Mouse (Mus musculus): Measurements from ENCODE around the gene Adgrg1.
"Not testable (repeated sequence)": the region's sequence is repeated elsewhere in the genome, so short reads cannot be mapped to it uniquely, and the experiment has no call there.

The Adgrg1 gene

DNA sequence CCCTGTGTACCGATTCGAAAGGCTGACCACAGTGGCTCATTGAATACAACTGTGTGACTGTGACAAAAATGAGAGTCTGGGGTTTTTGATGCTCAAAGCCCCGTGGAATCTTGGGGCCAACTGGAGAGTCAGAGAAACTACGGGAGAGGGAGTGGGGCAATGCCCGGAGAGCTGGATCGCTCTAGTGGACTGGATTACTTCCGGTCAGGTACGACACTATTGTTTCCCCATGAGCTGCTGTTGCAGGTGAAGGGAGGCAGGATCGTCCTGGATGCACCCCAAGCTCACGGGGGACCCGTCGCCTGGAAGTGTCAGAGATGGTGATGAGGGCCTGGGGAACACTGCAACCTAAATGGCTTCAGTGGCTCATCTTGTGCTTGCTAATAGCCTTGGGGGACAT is 21.5 kb downstream of the Adgrg1 start:
- peak in 1 of 2 experiments; percentile 45 for DNase-seq

DNA sequence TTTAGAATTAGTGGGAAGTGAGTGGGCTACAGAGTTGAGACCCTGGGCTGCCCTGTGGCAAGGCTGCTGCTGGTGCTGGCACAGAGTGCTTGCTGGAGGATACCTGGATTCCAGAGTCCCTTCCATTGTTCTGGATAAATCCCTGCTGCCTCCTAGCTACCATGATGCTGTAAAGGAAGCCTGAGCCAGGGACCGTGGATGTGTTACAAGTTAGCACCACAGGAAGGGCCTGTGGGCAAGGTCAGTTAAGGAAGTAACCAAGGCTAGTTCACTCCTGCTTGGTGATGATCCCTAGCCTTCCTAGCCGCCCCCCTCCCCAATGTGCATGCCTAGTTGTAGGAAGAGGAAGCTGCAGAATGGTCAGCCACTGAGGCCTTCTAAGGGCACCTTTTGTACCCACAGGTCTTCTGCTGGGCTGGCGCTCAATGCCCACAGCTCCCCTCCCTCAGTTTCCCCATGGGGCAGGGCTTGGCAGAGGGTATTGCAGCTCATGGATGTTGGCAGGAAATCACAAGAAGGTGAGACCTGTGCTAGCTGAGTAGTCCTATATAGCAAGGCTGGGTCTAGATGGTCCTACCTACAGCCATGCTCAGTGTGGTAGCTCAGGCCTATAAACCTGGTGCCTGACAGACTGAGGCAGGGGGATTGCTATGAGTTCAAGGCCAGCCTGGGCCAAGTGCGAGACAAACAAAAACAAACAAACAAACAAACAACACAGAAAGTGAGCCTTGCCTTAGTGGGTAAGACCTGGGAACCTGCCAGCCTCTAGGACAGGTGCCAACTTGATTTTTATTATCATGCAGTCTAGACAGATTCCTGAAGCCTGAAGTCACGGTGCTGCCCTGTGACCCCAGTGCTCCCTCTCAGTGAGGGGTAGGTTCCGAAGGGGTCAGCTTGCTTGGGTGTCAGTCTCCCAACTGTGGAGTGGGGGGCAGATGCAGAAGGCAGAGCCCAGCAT is 22.6 kb downstream of the Adgrg1 start:
- peak; percentile 70 to 72 for DNase-seq

GRCm38 (mm10) chr8:94997857-94998243 is 23.3 kb downstream of the Adgrg1 start:
- DNase-seq: no peak

DNA sequence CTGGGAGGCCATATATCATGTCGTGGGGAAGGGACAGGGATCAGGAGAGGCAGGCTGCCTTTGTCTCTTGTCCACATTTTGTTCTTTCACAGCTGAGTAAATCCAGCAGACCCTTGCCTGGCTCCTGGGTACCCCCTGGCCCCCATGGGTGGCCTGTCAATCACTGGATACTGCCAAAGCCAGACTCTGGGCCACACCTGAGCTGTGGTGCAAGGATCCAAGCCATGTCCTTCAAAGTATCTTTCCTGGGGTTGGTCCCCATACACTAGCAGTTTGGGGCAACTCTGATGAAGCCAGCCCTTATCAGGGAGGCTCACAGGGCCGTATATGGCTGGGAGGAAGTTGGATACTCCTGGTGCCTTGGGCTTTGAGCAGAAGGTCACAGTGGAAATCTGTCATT is 23.9 kb downstream of the Adgrg1 start:
- DNase-seq: no peak

DNA sequence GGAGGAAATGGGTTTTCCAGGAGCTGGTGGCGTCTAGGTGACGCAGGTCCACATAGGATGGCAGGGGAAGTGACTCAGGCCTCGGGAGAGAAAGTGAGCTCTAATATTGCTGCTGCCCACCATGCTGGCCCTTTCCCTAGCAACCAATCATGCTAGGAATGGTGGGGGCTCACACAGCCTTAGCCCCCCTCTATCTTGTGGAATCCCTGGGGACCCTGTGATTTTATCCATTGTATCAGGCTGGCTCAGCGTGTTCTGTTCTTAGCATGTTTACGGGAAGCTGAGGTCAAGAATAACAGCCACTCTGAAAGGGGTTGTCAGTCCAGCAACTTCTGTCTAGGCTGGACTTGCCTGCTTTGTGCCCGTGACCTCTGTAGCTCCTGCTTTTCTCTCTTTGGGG is 24.5 kb downstream of the Adgrg1 start:
- DNase-seq: no peak

GRCm38 (mm10) chr8:94999956-95000355 is 25.4 kb downstream of the Adgrg1 start:
- no peak for DNase-seq

- peak; percentile 63 to 73 for DNase-seq
These were observed 26.1 kb downstream of the Adgrg1 start for GRCm38 (mm10) chr8:95000684-95001083.

DNA sequence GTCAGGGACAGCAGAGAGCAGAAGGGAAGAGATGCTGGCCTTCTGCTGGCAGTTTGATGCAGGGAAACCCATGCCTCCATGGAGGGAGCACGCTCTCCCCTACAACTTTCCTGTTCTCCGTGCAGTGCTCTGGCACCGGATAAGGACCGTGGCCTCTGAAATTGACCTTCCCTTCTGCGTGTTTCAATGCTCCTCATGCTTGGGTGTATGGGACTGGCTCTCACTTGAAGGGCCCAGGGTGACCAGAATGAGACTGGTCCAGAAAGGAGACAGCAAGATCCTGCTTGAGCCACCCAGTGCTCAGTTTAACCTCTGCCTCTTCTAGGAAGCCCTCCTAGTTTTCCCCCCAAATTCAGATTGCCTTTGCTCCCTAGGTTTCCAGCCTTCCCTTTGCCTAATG is 26.6 kb downstream of the Adgrg1 start:
- DNase-seq: peak in 1 of 2 experiments; percentile 4

- DNase-seq: peak; percentile 88 to 90
These were observed 27.1 kb downstream of the Adgrg1 start for GRCm38 (mm10) chr8:95001655-95002054.

DNA sequence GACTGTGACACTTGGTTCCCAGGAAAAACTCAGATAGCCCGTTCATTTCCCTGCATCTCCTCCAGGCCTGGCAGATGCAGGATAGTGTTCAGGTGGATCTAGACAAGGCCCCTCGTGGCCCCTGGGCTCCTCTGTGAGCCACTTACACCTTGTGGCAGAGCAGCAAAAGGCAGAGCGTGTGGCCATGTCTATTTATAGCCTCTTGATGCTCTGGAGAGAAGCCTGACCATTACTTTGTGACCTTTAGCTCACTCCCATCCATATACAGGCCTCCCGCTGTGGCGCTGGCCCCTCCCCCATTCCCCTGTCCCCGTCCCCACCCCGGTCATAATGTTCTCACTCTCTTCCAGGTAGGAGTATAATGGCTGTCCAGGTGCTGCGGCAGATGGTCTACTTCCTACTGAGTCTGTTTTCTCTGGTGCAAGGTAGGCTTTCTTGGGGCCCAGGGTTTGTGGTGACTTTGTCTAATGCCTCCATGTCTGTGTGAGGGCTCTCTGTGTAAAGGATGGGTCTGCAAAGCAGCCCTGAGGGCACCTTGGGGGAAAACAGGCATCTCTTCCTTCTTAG is 27.6 kb downstream of the Adgrg1 start:
- peak; percentile 46 for DNase-seq

DNA sequence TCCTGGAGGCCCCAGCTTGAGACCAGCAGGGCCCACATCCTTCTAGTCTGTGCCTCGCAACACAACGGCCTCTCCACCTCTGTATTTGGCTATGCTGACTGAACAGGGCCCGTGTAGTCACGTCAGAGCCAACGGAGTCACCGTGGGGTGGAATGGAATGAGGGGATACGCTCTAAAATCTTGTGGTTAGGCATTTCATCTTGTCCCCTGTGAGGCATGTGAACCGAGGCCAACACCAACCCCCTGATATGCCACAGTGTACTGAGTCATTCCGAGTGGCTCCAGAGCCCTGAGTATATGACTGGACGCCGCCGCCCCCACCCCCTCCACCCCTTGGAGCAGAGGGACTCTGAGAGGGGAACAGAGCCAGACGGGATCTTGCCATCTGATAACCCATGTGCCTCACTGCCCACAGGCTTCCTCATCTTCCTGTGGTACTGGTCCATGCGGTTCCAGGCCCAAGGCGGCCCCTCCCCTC is 37.9 kb downstream of the Adgrg1 start:
- DNase-seq: no peak

- DNase-seq: no peak
These were observed 41.3 kb downstream of the Adgrg1 start for GRCm38 (mm10) chr8:95015866-95016265.

- no peak for DNase-seq
These were observed 42.1 kb downstream of the Adgrg1 start for GRCm38 (mm10) chr8:95016684-95017083.

DNA sequence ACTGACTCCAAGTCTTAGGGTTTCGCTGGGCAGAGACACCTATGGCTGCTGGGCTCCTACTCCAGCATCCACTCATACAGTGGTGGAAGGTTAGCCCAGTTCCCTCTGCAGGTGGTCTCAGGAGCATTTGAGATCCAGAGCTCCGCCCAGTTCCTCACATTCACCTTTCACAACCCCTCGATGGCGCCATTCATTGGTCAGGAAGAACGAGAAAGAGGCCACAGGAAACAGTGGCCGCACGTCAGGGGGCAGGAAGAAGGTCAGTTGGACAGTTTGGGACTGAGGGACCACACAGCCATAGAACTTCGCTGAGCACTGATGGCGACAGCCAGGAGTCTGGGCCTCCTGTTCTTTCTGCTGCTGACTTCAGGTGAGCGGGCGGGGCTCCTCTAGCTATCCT is 42.9 kb downstream of the Adgrg1 start, which contains the start of gene Adgrg3:
Gene Adgrg3 (plus strand): TSS at position 242 of the 400 bp plus-strand sequence.
- DNase-seq: no peak

GRCm38 (mm10) chr8:95017969-95018635 is 43.6 kb downstream of the Adgrg1 start:
- DNase-seq: no peak

DNA sequence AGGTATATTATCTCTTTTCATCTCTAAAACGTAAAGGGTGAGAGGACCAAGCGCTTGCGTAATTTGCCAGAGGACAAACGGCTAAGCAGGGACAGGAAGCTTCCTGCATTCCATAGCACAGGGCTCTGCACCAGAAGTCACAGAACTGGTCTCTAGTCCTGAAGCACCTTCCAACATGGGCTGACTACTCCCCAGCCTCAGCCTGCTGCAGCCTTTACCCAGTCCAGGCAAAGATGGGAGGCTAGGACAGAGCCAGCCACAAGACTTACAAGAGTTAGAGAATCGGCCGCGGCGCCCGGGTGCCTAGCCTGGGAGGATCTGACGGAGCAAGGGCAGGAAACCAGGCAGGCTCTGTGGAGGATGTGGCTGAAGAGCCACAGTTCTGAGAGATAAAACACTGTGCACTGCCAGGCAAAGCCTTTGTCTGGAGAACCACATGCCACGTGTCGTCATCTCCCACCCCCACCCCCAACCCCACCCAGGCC is 45.8 kb downstream of the Adgrg1 start:
- no peak for DNase-seq

DNA sequence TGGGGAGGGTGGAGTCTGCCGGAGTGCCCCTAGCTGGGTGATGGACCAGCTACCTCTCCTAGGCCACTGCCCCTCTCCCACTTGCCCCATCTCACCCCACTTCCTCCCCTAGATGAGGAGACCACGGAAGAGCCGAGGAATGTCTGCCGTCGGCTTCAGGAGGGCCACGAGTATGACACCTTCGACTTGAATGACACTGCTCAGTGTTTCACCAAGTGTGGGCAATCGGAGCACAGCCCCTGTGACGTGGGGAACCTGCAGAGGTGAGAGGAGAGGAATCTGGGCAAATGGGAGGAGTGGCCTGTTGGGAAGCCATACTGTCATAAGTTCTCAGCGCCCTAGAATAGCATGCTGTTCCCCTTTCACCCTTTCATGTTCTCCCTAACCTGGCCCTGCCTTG is 46.3 kb downstream of the Adgrg1 start:
- DNase-seq: no peak

- no peak for DNase-seq
These were observed 48.6 kb downstream of the Adgrg1 start for GRCm38 (mm10) chr8:95023201-95023600.

DNA sequence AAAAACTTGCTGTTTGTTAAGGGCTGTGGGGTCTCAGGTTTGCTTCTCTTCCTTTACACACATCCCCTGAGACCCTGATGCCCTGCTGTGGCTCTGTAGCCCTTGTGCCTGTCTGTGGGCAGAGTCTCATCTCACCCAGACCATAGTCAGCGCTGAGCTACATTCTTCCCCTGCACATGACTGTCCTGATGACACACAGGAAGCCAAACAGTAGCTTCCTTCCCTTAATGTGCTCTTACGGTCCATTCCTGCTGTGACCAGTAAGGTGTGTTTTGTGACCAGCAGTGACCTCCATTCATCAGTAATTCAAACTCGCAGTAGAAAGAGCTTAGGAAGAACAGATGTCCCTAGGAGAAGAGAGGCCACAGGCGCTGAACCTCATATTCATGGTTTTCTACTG is 49.8 kb downstream of the Adgrg1 start:
- no peak for DNase-seq

DNA sequence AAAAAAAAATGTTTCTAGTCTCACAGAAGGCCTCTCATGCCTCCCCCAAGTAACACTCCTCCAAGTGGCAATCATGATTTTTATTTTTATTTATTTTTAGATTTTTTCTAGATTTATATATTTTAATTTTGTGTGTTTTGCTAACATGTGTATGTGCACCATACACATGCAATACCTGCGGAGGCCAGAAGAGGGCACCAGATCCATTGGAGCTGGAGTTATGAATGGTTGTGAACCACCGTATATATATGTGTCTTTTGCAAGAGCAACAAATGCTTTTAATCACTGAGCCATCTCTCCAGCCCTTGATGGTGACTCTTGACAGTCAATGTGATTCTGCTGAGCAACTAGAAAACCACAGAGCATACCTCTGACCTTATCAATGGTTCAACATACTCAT is 50.9 kb downstream of the Adgrg1 start:
- DNase-seq: peak; percentile 64 to 77

DNA sequence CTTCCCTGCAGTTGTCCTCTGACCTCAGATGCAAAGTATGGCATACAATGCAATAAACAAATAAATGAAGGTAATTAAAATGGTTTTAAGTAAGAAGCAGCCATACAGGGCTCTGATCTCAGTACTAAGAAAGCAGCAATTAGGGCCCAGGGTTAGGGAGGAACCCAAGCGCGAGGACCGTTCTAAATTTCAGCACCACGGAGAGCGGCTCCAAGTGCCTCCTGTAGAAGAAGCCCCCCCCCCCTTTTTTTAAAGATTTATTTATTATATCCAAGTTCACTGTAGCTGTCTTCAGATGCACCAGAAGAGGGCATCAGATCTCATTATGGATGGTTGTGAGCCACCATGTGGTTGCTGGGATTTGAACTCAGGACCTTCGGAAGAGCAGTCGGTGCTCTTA is 53.8 kb downstream of the Adgrg1 start:
- DNase-seq: not testable (repeated sequence)

- peak; percentile 31 to 51 for DNase-seq
These were observed 62.8 kb downstream of the Adgrg1 start for GRCm38 (mm10) chr8:95037106-95037925.
